Mouse (Mus musculus) ovary, postnatal 14 days (tissue): Measurements from ENCODE around the gene Rrm2.

Experiments used
- DNase-seq: peaks from one replicate; pipeline ENCODE4 v3.0.0; 2022; ENCODE audit warnings: low spot score

Gene Rrm2

GRCm38 (mm10) chr12:24750521-24750920 is 42.5 kb downstream of the Rrm2 start:
- DNase-seq: no peak

GRCm38 (mm10) chr12:24753680-24754079 is 45.6 kb downstream of the Rrm2 start:
- DNase-seq: no peak

- no peak for DNase-seq
Measured at GRCm38 (mm10) chr12:24754693-24755092, 46.7 kb downstream of the Rrm2 start.

- no peak for DNase-seq
Measured at GRCm38 (mm10) chr12:24755471-24755870, 47.4 kb downstream of the Rrm2 start.

- no peak for DNase-seq
Measured at GRCm38 (mm10) chr12:24757387-24757786, 49.3 kb downstream of the Rrm2 start.

GRCm38 (mm10) chr12:24758374-24758773 is 50.3 kb downstream of the Rrm2 start:
- no peak for DNase-seq

GRCm38 (mm10) chr12:24762253-24762652 is 54.2 kb downstream of the Rrm2 start:
- no peak for DNase-seq
